Mouse (Mus musculus): ENCODE results near the gene Hoxa4.

Hoxa4 gene

DNA sequence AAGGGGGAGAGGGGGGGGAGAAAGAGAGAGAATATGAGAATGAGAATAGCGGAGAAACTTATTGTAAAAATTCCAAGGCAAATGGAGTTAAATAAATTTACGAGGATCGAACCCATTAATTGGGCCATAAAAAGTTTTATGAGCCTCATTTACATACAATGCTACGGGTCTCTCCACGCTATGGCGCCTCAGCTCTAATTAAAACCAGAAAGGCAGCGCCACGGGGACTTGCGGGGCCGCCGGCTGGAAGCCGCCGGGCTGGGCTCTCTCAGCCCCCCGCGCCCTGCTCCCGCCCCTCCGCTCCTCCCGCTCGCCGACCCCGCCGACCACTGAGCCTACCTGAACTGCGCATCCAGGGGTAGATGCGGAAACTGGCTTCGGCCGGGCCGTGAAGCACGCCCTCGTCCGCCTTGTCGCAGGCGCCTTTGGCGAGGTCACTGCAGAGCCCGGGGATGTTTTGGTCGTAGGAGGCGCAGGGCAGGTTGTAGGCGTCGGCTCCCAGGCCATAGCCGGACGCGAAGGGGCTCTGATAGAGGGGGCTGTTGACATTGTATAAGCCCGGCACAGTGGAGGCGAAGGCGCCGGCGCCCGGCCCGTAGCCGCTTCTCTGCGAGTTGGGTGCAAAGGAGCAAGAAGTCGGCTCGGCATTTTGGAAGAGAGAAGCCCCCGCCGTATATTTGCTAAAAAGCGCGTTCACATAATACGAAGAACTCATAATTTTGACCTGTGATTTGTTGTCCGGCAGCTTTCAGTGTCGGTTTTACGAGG lies 25.3 kb upstream of the Hoxa4 start:
- no peak for DNase-seq (ENCODE audit: low spot score in 2 of 2)

- DNase-seq (ENCODE audit: low spot score in 2 of 2): no peak
Observed at GRCm38 (mm10) chr6:52215771-52216535, 24.4 kb upstream of the Hoxa4 start.

- no peak for DNase-seq (ENCODE audit: low spot score in 2 of 2)
Observed at GRCm38 (mm10) chr6:52215070-52215469, 23.5 kb upstream of the Hoxa4 start.

GRCm38 (mm10) chr6:52214271-52214670 lies 22.7 kb upstream of the Hoxa4 start:
- no peak for DNase-seq (ENCODE audit: low spot score in 2 of 2)

DNA sequence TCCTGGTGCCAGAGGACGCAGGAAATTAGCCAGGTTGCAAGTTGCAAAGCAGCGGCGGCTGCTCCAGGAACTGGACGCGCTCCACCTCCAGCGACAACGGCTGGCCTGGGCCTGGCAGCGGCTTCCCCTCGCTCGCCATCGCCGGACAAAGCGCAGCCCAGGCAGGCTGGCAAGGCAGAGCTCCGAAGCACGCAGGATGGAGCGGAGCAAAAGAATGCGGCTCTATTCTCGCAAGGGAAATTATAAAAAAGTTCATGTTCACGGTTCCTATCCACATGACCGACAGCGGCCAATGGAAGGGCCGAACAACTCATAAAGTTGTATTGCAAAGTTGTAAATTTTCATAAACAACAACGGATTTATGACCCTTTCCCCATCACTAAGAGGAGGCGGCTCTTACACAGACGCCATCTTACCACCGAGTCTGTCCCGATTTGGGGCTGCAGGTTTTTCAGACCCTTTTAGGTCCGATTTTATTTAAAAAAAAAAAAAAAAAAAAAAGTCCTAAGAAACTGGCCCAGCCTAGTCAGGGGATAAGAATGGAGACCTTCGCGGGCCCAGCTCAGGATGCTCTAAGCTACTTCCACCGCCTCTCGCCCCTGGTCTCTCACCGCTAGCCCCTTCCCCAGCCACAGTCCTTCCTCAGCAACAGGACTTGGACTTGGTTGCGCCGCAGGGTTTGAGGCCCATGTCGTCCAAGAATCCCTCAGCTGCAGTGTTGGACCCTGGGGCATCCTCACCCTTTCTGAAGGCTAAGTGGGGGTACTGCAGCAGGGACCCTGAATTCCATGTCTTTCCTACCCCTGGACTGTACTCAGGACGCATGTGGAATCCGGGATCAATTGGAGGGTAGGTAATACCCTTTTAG lies 21.8 kb upstream of the Hoxa4 start, which contains the start of the genes Hoxa3 and Gm28308:
Hoxa3 (minus strand) TSS at position 218 of the 868 bp plus-strand sequence.
Gm28308 (minus strand) TSS at position 221 of the 868 bp plus-strand sequence.
- DNase-seq (ENCODE audit: low spot score in 2 of 2): no peak

- DNase-seq (ENCODE audit: low spot score in 2 of 2): no peak
Observed at GRCm38 (mm10) chr6:52212556-52213118, 21.1 kb upstream of the Hoxa4 start.

DNA sequence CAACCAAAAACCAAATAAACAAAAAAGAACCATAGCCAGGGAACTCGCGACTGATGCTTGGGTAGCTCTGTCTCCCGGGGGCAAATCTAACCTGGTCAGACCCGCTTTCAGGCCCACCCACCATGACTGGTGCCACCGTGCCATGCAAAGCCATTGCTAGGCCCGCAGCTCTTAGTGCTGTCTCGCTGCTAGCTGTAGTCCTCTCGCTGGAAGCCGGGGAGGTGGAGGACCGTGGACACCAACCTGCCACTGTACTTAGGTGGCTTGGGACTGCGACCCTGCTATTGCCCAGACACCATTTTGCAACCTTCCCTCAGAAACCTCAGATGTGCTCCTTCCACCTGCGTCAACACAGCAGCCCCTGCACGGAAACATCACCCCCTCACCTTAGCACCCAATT lies 20.4 kb upstream of the Hoxa4 start:
- DNase-seq (ENCODE audit: low spot score in 2 of 2): no peak

GRCm38 (mm10) chr6:52211170-52211935 lies 19.8 kb upstream of the Hoxa4 start:
- peak in 1 of 2 experiments; percentile 60 for DNase-seq (ENCODE audit: low spot score in 2 of 2)

- no peak for DNase-seq (ENCODE audit: low spot score in 2 of 2)
Observed at GRCm38 (mm10) chr6:52209685-52210046, 18.1 kb upstream of the Hoxa4 start.

- DNase-seq (ENCODE audit: low spot score in 2 of 2): no peak
Observed at GRCm38 (mm10) chr6:52208868-52209684, 17.5 kb upstream of the Hoxa4 start.

- no peak for DNase-seq (ENCODE audit: low spot score in 2 of 2)
Observed at GRCm38 (mm10) chr6:52208072-52208867, 16.7 kb upstream of the Hoxa4 start, which contains the start of gene Hoxa6. Gene Hoxa6 (minus strand): TSS chr6:52208722.

- DNase-seq (ENCODE audit: low spot score in 2 of 2): no peak
Observed at GRCm38 (mm10) chr6:52207684-52207976, 16.1 kb upstream of the Hoxa4 start.

GRCm38 (mm10) chr6:52206882-52207683 lies 15.5 kb upstream of the Hoxa4 start:
- DNase-seq (ENCODE audit: low spot score in 2 of 2): no peak

DNA sequence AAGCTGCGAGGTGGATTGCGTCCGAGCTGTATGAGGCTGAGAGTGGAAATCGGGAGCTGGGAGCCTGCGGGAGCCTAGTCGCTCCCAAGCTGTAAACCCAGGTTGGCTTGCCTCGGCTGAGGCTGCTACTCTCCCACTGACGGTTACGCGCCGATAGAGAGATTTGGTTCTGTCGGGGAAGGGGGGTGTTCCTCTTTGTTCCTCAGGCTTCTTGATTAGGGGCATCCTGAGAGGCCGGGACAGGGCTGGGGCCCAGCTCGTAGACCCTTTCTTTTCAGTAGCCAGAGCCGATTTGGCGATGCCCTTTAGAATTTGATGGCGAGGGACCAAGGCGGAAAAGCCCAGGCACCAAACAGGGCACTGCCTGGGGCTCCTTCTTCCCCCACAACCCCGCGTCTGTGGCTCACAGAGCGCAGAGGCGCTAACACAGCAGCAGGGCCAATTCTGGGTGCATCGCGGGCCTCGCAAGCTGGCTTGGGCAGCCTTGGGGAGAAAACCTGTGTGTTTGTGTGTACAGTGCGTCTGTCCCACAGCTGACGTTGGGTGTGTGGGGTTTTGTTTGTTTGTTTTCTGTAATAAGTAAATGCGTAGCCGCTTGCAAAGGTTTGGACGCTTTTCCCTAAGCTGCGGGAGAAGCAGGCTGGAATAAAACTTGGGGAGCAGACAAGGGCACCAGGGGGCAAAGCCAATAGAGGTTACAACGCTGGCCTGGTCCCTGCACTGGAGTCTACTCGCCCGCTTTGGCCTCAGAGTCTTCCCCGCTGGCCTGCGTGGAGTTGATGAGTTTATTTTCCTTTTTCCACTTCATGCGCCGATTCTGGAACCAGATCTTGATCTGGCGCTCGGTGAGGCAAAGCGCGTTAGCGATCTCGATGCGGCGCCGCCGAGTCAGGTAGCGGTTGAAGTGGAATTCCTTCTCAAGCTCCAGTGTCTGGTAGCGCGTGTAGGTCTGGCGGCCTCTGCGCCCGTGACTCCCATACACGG lies 14.4 kb upstream of the Hoxa4 start:
- DNase-seq (ENCODE audit: low spot score in 2 of 2): no peak

GRCm38 (mm10) chr6:52205221-52205620 lies 13.7 kb upstream of the Hoxa4 start:
- DNase-seq (ENCODE audit: low spot score in 2 of 2): no peak

- no peak for DNase-seq (ENCODE audit: low spot score in 2 of 2)
Observed at GRCm38 (mm10) chr6:52204050-52204752, 12.6 kb upstream of the Hoxa4 start, which contains the start of gene Hoxa5. Gene Hoxa5 (minus strand): TSS chr6:52204587.

Measured in spleen, postnatal 14 days (tissue).